Mouse (Mus musculus) adrenal gland (tissue): ENCODE measurements around the gene Spsb1.

Source experiments
- intact Hi-C: fragments of 180-260 bp; cut with DNase I; formaldehyde crosslinking; loops from one replicate; pipeline ENCODE4 v1.15.1; 2025

Spsb1 gene

GRCm38 (mm10) chr4:149922121-149922718, 32.6 kb downstream of the Spsb1 start:
- intact Hi-C loops, result no loop called here

- intact Hi-C loops, result no loop called here
Observed at GRCm38 (mm10) chr4:149920886-149921285, 34.0 kb downstream of the Spsb1 start.

GRCm38 (mm10) chr4:149918455-149919070, 36.3 kb downstream of the Spsb1 start:
- intact Hi-C loops, result no loop called here

- intact Hi-C loops, result no loop called here
Observed at GRCm38 (mm10) chr4:149916831-149917230, 38.0 kb downstream of the Spsb1 start.

GRCm38 (mm10) chr4:149913709-149914370, 41.0 kb downstream of the Spsb1 start:
- intact Hi-C loops, result no loop called here

GRCm38 (mm10) chr4:149912451-149912850, 42.4 kb downstream of the Spsb1 start:
- intact Hi-C loops, result no loop called here

- intact Hi-C loops, result no loop called here
Observed at GRCm38 (mm10) chr4:149910558-149910957, 44.3 kb downstream of the Spsb1 start.

GRCm38 (mm10) chr4:149909551-149909950, 45.3 kb downstream of the Spsb1 start:
- intact Hi-C loops, result no loop called here

- intact Hi-C loops, result no loop called here
Observed at GRCm38 (mm10) chr4:149908923-149909322, 45.9 kb downstream of the Spsb1 start.

- intact Hi-C loops, result no loop called here
Observed at GRCm38 (mm10) chr4:149907656-149908055, 47.2 kb downstream of the Spsb1 start.

GRCm38 (mm10) chr4:149906921-149907320, 47.9 kb downstream of the Spsb1 start:
- intact Hi-C loops, result no loop called here

- intact Hi-C loops, result no loop called here
Observed at GRCm38 (mm10) chr4:149905302-149905974, 49.4 kb downstream of the Spsb1 start.

GRCm38 (mm10) chr4:149903026-149903425, 51.8 kb downstream of the Spsb1 start:
- intact Hi-C loops, result loop anchor here (5.0 kb wide), 1 partner anchor 49 kb away; no protein-coding TSS in a partner anchor

GRCm38 (mm10) chr4:149901349-149901782, 53.5 kb downstream of the Spsb1 start:
- intact Hi-C loops, result loop anchor here (5.0 kb wide), 1 partner anchor 51 kb away; no protein-coding TSS in a partner anchor

- intact Hi-C loops, result no loop called here
Observed at GRCm38 (mm10) chr4:149897661-149898260, 57.1 kb downstream of the Spsb1 start.

GRCm38 (mm10) chr4:149896024-149896538, 58.8 kb downstream of the Spsb1 start:
- intact Hi-C loops, result no loop called here

GRCm38 (mm10) chr4:149895226-149895625, 59.6 kb downstream of the Spsb1 start:
- intact Hi-C loops, result no loop called here

- intact Hi-C loops, result loop anchor here (5.0 kb wide), 1 partner anchor 53 kb away; no protein-coding TSS in a partner anchor
Observed at GRCm38 (mm10) chr4:149894300-149894699, 60.5 kb downstream of the Spsb1 start.

- intact Hi-C loops, result loop anchor here (5.0 kb wide), 1 partner anchor 54 kb away; no protein-coding TSS in a partner anchor
Observed at GRCm38 (mm10) chr4:149893611-149894151, 61.2 kb downstream of the Spsb1 start.

- intact Hi-C loops, result loop anchor here (5.0 kb wide), 1 partner anchor 56 kb away; no protein-coding TSS in a partner anchor
Observed at GRCm38 (mm10) chr4:149891172-149891960, 63.5 kb downstream of the Spsb1 start.
